Comparison of ENCODE assay signal across 9 mouse cellular contexts in the genomic region with DNA sequence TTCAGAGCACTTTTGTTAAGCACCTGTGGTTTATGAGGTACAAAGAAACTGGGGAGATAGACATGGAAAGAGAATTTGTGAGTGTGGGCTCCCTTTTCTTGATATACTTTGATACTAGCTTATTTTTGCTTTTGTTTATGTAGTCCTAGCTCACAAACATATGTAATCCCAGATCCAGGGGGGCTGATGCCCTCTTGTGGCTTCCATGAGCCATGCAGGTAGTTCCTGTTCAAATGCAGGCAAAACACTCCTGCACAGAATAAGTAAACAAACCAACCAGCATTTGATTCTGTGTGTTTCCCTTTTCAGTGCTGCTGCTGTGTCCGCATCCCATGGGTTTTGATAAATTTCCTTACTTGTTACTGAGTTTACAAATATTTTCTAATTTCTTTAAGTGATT. TPM values are rescaled to one million over a fixed set of nuclear protein-coding genes. Genes with fewer than 3 reads are reported as not detected.
DNase-seq lines count a peak whose midpoint lies in the region; ATAC-seq and TF ChIP-seq lines count a peak whose summit lies in the region.
"Had no signal": no experiment of that assay in that cellular context is flagged by ENCODE, and none has a peak within 500 bp of the region (broad histone marks: within the 10 kb centered on the region; RNA-seq: fewer than 3 reads in every experiment).

No protein-coding gene starts in this region.

- peaks cover 70% of the 10 kb centered on the region for H3K36me3 ChIP-seq in heart, postnatal 0 days (replicated peaks; ENCODE audit: control insufficient read depth, insufficient read depth, low read length)
- H3K36me3 ChIP-seq in neural tube, embryonic 11.5 days (ENCODE audit: control insufficient read depth, insufficient read depth, low read length), result peaks cover 21% of the 10 kb centered on the region
- H3K36me3 ChIP-seq in neural tube, embryonic 15.5 days, result peaks cover 61% of the 10 kb centered on the region

- H3K4me1 ChIP-seq in heart, postnatal 0 days (ENCODE audit: control insufficient read depth, insufficient read depth), result peaks cover 4% of the 10 kb centered on the region; the same call in 1 of the 2 replicates
- H3K4me1 ChIP-seq in neural tube, embryonic 11.5 days (ENCODE audit: control insufficient read depth, insufficient read depth, low read length), result peaks cover 12% of the 10 kb centered on the region; the same call in 1 of the 2 replicates
- peaks cover 19% of the 10 kb centered on the region for H3K4me1 ChIP-seq in neural tube, embryonic 15.5 days

- no peaks in the 10 kb centered on the region for H3K27me3 ChIP-seq in heart, postnatal 0 days (ENCODE audit: control insufficient read depth, insufficient read depth, low read length)
- no peaks in the 10 kb centered on the region for H3K27me3 ChIP-seq in neural tube, embryonic 11.5 days (ENCODE audit: control insufficient read depth, insufficient read depth, low read length)
- H3K27me3 ChIP-seq in neural tube, embryonic 15.5 days (replicated peaks), result no peaks in the 10 kb centered on the region

- TF ChIP-seq EP300 in heart, postnatal 0 days (IDR thresholded peaks at IDR 0.05; ENCODE audit: low read depth), result no peak

- 57% methylated on average over 1 of the region's 1 CpGs for WGBS in heart, postnatal 0 days
- WGBS in neural tube, embryonic 11.5 days, result 88% methylated on average over 1 of the region's 1 CpGs
- WGBS in neural tube, embryonic 15.5 days, result 88% methylated on average over 1 of the region's 1 CpGs

- H3K9me3 ChIP-seq in heart, postnatal 0 days (replicated peaks; ENCODE audit: control insufficient read depth, low read length), result no peaks in the 10 kb centered on the region
- H3K9me3 ChIP-seq in neural tube, embryonic 11.5 days (ENCODE audit: control insufficient read depth, low read length), result no peaks in the 10 kb centered on the region
- no peaks in the 10 kb centered on the region for H3K9me3 ChIP-seq in neural tube, embryonic 15.5 days (replicated peaks)

- peak; percentile 69 for TF ChIP-seq CTCF in heart, postnatal 0 days (IDR thresholded peaks at IDR 0.05; ENCODE audit: low read depth)

- H3K4me3 ChIP-seq in heart, postnatal 0 days (ENCODE audit: low read depth, low read length), result no peak overlapping the region
- no peak overlapping the region for H3K4me3 ChIP-seq in neural tube, embryonic 11.5 days (ENCODE audit: low read depth, low read length)
- no peak overlapping the region for H3K4me3 ChIP-seq in neural tube, embryonic 15.5 days (replicated peaks)

- no peak overlapping the region for H3K9ac ChIP-seq in heart, postnatal 0 days (replicated peaks; ENCODE audit: low read depth, low read length)
- no peak overlapping the region for H3K9ac ChIP-seq in neural tube, embryonic 11.5 days (ENCODE audit: low read length)
- H3K9ac ChIP-seq in neural tube, embryonic 15.5 days (replicated peaks), result no peak overlapping the region

- DNase-seq in heart, postnatal 0 days (ENCODE audit: low spot score), result no peak
- no peak for DNase-seq in heart, adult 9 months (ENCODE audit: low spot score in 2 of 2)
- DNase-seq in neural tube, embryonic 11.5 days (ENCODE audit: low spot score), result peak; percentile 42
- peak; percentile 33 for DNase-seq in forelimb bud, embryonic 11.5 days (ENCODE audit: low read depth, low spot score)
- DNase-seq in urinary bladder, postnatal 25 days (ENCODE audit: low spot score), result no peak
- DNase-seq in testis, postnatal 10 days (ENCODE audit: low spot score), result no peak
- DNase-seq in urinary bladder, postnatal 14 days (ENCODE audit: low spot score), result no peak
- DNase-seq: thymus, postnatal 4 days had no signal

- ATAC-seq in heart, postnatal 0 days (ENCODE audit: insufficient read depth, low read depth), result no peak
- ATAC-seq in neural tube, embryonic 11.5 days (ENCODE audit: insufficient read depth, low FRiP score, low TSS enrichment), result no peak
- no peak for ATAC-seq in neural tube, embryonic 15.5 days (ENCODE audit: low FRiP score)

- no peak overlapping the region for H3K27ac ChIP-seq in heart, postnatal 0 days (ENCODE audit: low read depth)
- H3K27ac ChIP-seq in neural tube, embryonic 11.5 days (ENCODE audit: low read depth, low read length), result no peak overlapping the region
- no peak overlapping the region for H3K27ac ChIP-seq in neural tube, embryonic 15.5 days (replicated peaks)

- H3K4me2 ChIP-seq in heart, postnatal 0 days (ENCODE audit: low read depth, low read length), result no peak overlapping the region
- no peak overlapping the region for H3K4me2 ChIP-seq in neural tube, embryonic 11.5 days (ENCODE audit: low read depth)
- no peak overlapping the region for H3K4me2 ChIP-seq in neural tube, embryonic 15.5 days

RNA-seq across cellular contexts. Expression of a gene that starts 4.7 kb away (rescaled TPM):
- total RNA-seq in heart, postnatal 0 days (2014; rRNA removed; ENCODE audit: low replicate concordance), result 9.6 and 10.8 TPM in 2 replicates
- 2.9 and 3.8 TPM in 2 replicates for polyA plus RNA-seq in heart, postnatal 0 days (2015; fragmentation: Nextera tagmentation; extraction: Ambion mirVana)
- polyA plus RNA-seq in neural tube, embryonic 11.5 days (2014; fragmentation: Nextera tagmentation; extraction: Ambion mirVana), result 15.1 and 16.6 TPM in 2 replicates
- 11.4 TPM in 2 replicates for polyA plus RNA-seq in neural tube, embryonic 15.5 days (2015; fragmentation: Nextera tagmentation; extraction: Ambion mirVana)

RNA-seq across cellular contexts. Expression of a gene that starts 18.8 kb away (rescaled TPM):
- not detected in 2 replicates for total RNA-seq in heart, postnatal 0 days (2014; rRNA removed; ENCODE audit: low replicate concordance)
- not detected in 2 replicates for polyA plus RNA-seq in heart, postnatal 0 days (2015; fragmentation: Nextera tagmentation; extraction: Ambion mirVana)
- 1.6 and 2.4 TPM in 2 replicates for polyA plus RNA-seq in neural tube, embryonic 11.5 days (2014; fragmentation: Nextera tagmentation; extraction: Ambion mirVana)
- 9.7 and 11.1 TPM in 2 replicates for polyA plus RNA-seq in neural tube, embryonic 15.5 days (2015; fragmentation: Nextera tagmentation; extraction: Ambion mirVana)

RNA-seq across cellular contexts. Expression of a gene that starts 35.8 kb away (rescaled TPM):
- 3.7 and 9.1 TPM in 2 replicates for total RNA-seq in heart, postnatal 0 days (2014; rRNA removed; ENCODE audit: low replicate concordance)
- 5.0 and 5.1 TPM in 2 replicates for polyA plus RNA-seq in heart, postnatal 0 days (2015; fragmentation: Nextera tagmentation; extraction: Ambion mirVana)
- polyA plus RNA-seq in neural tube, embryonic 11.5 days (2014; fragmentation: Nextera tagmentation; extraction: Ambion mirVana), result 3.9 and 4.0 TPM in 2 replicates
- polyA plus RNA-seq in neural tube, embryonic 15.5 days (2015; fragmentation: Nextera tagmentation; extraction: Ambion mirVana), result 25.3 and 26.6 TPM in 2 replicates

Comparison
In these comparisons a context has a peak if more than half of its experiments do, and no peak if none do; other contexts are left out.
1. DNase-seq: peak in neural tube, embryonic 11.5 days (single experiment) and forelimb bud, embryonic 11.5 days (single experiment); none in heart, postnatal 0 days (single experiment), heart, adult 9 months (0 of 2), urinary bladder, postnatal 25 days (single experiment), testis, postnatal 10 days (single experiment) and urinary bladder, postnatal 14 days (single experiment).